Mouse (Mus musculus) heart, postnatal 4 days (tissue): ENCODE measurements around the gene Pbx3. TPM values are rescaled to one million over a fixed set of nuclear protein-coding genes. Genes with fewer than 3 reads are reported as not detected.

Experiments
- DNase-seq: peaks from one replicate; pipeline ENCODE4 v3.0.0; 2021
- total RNA-seq, 2 experiments: library from RNA; stranded (reverse); gene quantifications; 2 replicates each; pipeline ENCODE4 v1.2.3; 2021

The Pbx3 gene
- total RNA-seq, 2 experiments from 2014 or later = 25.6 to 30.2 TPM

GRCm38 (mm10) chr2:34289726-34290125, 83.2 kb downstream of the Pbx3 start:
- no peak for DNase-seq

- DNase-seq = no peak
Measured at GRCm38 (mm10) chr2:34284239-34284638, 88.7 kb downstream of the Pbx3 start.

- DNase-seq = no peak
Measured at GRCm38 (mm10) chr2:34280996-34281395, 91.9 kb downstream of the Pbx3 start.

GRCm38 (mm10) chr2:34279726-34280125, 93.2 kb downstream of the Pbx3 start:
- DNase-seq = no peak

GRCm38 (mm10) chr2:34275630-34276193, 97.2 kb downstream of the Pbx3 start:
- no peak for DNase-seq

- no peak for DNase-seq
Measured at GRCm38 (mm10) chr2:34262046-34262445, 110.9 kb downstream of the Pbx3 start.

- DNase-seq = no peak
Measured at GRCm38 (mm10) chr2:34260653-34261076, 112.3 kb downstream of the Pbx3 start.

GRCm38 (mm10) chr2:34258256-34258655, 114.7 kb downstream of the Pbx3 start:
- no peak for DNase-seq

- DNase-seq = no peak
Measured at GRCm38 (mm10) chr2:34257611-34258010, 115.3 kb downstream of the Pbx3 start.

GRCm38 (mm10) chr2:34256000-34256553, 116.9 kb downstream of the Pbx3 start:
- DNase-seq = no peak

- no peak for DNase-seq
Measured at GRCm38 (mm10) chr2:34253627-34254026, 119.3 kb downstream of the Pbx3 start.

GRCm38 (mm10) chr2:34253111-34253510, 119.8 kb downstream of the Pbx3 start:
- DNase-seq = no peak

- no peak for DNase-seq
Measured at GRCm38 (mm10) chr2:34252286-34252685, 120.7 kb downstream of the Pbx3 start.

- DNase-seq = peak; percentile 6
Measured at GRCm38 (mm10) chr2:34249961-34250658, 122.8 kb downstream of the Pbx3 start.

- peak; percentile 63 for DNase-seq
Measured at GRCm38 (mm10) chr2:34249141-34249960, 123.6 kb downstream of the Pbx3 start.

- DNase-seq = no peak
Measured at GRCm38 (mm10) chr2:34240885-34241284, 132.1 kb downstream of the Pbx3 start.

- DNase-seq = no peak
Measured at GRCm38 (mm10) chr2:34239315-34239858, 133.6 kb downstream of the Pbx3 start.

- no peak for DNase-seq
Measured at GRCm38 (mm10) chr2:34235467-34236075, 137.4 kb downstream of the Pbx3 start.

GRCm38 (mm10) chr2:34234274-34234673, 138.7 kb downstream of the Pbx3 start:
- no peak for DNase-seq

- no peak for DNase-seq
Measured at GRCm38 (mm10) chr2:34233271-34233670, 139.7 kb downstream of the Pbx3 start.

GRCm38 (mm10) chr2:34227688-34228087, 145.3 kb downstream of the Pbx3 start:
- DNase-seq = no peak

GRCm38 (mm10) chr2:34225470-34225869, 147.5 kb downstream of the Pbx3 start:
- no peak for DNase-seq
